Mouse (Mus musculus) heart, embryonic 15.5 days (tissue): Measurements from ENCODE around the gene Ly6g6d. TPM values are rescaled to one million over a fixed set of nuclear protein-coding genes. Genes with fewer than 3 reads are reported as not detected.
A peak's percentile ranks its signal among the peaks of the same experiment; 100 is the strongest.

Experiments
- ATAC-seq: fragments of 200-750 bp; cut with Nextera tagmentation; replicated peaks from 2 replicates; pipeline ENCODE4 v1.8.0; 2017; ENCODE audit warnings: low read depth, moderate TSS enrichment; ENCODE audit not compliant: insufficient number of reproducible peaks, insufficient read depth, low FRiP score
- H3K27ac ChIP-seq: fragments of 300-500 bp; sonication (generic); 2 replicates; pipeline ENCODE4 v1.5.1; 2015; ENCODE audit warnings: mild to moderate bottlenecking, inconsistent platforms
- H3K27me3 ChIP-seq: fragments of 300-500 bp; sonication (generic); 2 replicates; pipeline ENCODE4 v1.6.1; 2015; ENCODE audit warnings: inconsistent platforms
- H3K36me3 ChIP-seq: fragments of 300-500 bp; sonication (generic); 2 replicates; pipeline ENCODE4 v1.6.1; 2015; ENCODE audit warnings: mild to moderate bottlenecking, inconsistent platforms
- H3K4me1 ChIP-seq: fragments of 300-500 bp; sonication (generic); replicated peaks from 2 replicates; pipeline ENCODE4 v1.6.1; 2015; ENCODE audit warnings: inconsistent platforms
- H3K4me2 ChIP-seq: fragments of 300-500 bp; sonication (generic); 2 replicates; pipeline ENCODE4 v1.6.1; 2015; ENCODE audit warnings: inconsistent platforms, mild to moderate bottlenecking, moderate library complexity
- H3K4me3 ChIP-seq: fragments of 300-500 bp; sonication (generic); 2 replicates; pipeline ENCODE4 v1.5.1; 2015; ENCODE audit warnings: mild to moderate bottlenecking, inconsistent platforms
- H3K9ac ChIP-seq: fragments of 300-500 bp; sonication (generic); 2 replicates; pipeline ENCODE4 v1.6.1; 2015; ENCODE audit warnings: mild to moderate bottlenecking, inconsistent platforms
- H3K9me3 ChIP-seq: fragments of 300-500 bp; sonication (generic); replicated peaks from 2 replicates; pipeline ENCODE4 v1.6.1; 2016; ENCODE audit warnings: inconsistent platforms
- WGBS: fragments of 180-500 bp; shearing (Covaris S2); methylation state at CpG from one replicate; pipeline ENCODE4 v1.1.7; 2015; ENCODE audit warnings: mixed read lengths; 5-methylcytosine and 5-hydroxymethylcytosine counted together
- polyA plus RNA-seq: library from polyadenylated mRNA; unstranded; fragments of >200 nt; fragmentation: Nextera tagmentation; extraction: Ambion mirVana; gene quantifications from 2 replicates; pipeline ENCODE4 v1.2.1, GENCODE M21; 2015

Ly6g6d gene
- polyA plus RNA-seq, 1 experiment from 2014 or later, result 2.4 TPM

DNA sequence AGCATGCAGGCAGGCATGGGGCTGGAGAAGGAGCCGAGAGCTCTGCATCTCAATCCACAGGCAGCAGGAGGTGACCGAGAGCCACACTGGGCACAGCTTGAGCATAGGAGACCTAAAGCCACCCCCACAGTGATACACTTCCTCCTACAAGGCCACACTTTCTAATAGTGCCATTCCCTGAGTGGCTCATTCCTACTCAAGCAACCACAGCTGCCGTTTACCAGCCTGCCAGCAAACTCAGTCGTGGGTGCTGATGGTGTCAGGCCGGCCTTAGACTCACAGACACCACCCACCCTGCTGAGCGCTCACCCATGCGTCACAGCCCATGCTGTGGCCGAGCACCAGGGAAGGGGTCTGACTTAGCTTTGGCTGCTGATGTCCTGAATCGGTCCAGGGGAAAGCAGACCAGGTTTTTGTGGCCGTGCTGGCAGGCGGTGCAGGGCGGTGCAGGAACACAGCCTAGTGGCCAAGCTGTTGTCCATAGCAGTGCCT lies 19.3 kb upstream of the Ly6g6d start:
- 86% methylated on average over 12 of the region's 12 CpGs for WGBS
- H3K36me3 ChIP-seq, result peaks cover 88% of the 10 kb centered on the region
- no peaks in the 10 kb centered on the region for H3K9me3 ChIP-seq

DNA sequence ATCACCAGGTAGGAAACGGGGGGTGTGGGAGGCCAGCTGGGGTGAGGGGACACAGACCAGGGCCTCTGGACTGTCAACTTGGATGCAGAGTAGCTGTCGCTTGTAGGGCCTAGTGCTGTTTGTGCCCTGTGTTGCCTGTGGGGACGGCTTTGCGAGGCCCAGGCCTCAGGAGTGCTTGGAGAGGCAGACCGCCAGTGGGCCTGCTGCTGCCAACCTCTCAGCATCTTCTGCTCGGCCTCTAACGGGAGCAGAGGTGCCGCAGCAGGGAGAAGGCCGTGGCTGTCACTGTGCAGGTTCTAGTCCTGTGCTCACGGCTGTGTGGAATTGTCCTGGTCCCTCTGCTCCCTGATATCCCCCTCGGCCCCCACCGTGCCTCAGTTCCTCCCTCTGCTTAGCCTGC lies 18.7 kb upstream of the Ly6g6d start:
- Histone ChIP-seq H3K4me1 (no peaks in the 10 kb centered on the region), H3K4me2 (no peak overlapping the region), H3K9me3 (no peaks in the 10 kb centered on the region), H3K27ac (no peak overlapping the region; the same call in 1 of the 2 replicates), H3K36me3 (peaks cover 85% of the 10 kb centered on the region), H3K4me3 (no peak overlapping the region), H3K9ac (no peak overlapping the region), H3K27me3 (no peaks in the 10 kb centered on the region)
- ATAC-seq, result no peak
- 87% methylated on average over 12 of the region's 12 CpGs for WGBS

More for the DNA sequence above, 19.3 kb upstream of the Ly6g6d start:
- Histone ChIP-seq H3K4me2 (no peak overlapping the region), H3K9ac (no peak overlapping the region), H3K4me3 (no peak overlapping the region), H3K27ac (no peak overlapping the region), H3K4me1 (peaks cover 3% of the 10 kb centered on the region; the same call in 1 of the 2 replicates), H3K27me3 (no peaks in the 10 kb centered on the region)
- ATAC-seq, result no peak

- H3K27me3 ChIP-seq, result no peaks in the 10 kb centered on the region
- H3K36me3 ChIP-seq, result peaks cover 72% of the 10 kb centered on the region
- WGBS, result 76% methylated on average over 15 of the region's 15 CpGs
- H3K27ac ChIP-seq, result no peak overlapping the region
- H3K4me1 ChIP-seq, result peaks cover 11% of the 10 kb centered on the region
- no peak overlapping the region for H3K4me2 ChIP-seq
- no peak for ATAC-seq
- no peaks in the 10 kb centered on the region for H3K9me3 ChIP-seq
- no peak overlapping the region for H3K4me3 ChIP-seq
- no peak overlapping the region for H3K9ac ChIP-seq
Measured at GRCm38 (mm10) chr17:35094475-35095365, 16.9 kb upstream of the Ly6g6d start.

DNA sequence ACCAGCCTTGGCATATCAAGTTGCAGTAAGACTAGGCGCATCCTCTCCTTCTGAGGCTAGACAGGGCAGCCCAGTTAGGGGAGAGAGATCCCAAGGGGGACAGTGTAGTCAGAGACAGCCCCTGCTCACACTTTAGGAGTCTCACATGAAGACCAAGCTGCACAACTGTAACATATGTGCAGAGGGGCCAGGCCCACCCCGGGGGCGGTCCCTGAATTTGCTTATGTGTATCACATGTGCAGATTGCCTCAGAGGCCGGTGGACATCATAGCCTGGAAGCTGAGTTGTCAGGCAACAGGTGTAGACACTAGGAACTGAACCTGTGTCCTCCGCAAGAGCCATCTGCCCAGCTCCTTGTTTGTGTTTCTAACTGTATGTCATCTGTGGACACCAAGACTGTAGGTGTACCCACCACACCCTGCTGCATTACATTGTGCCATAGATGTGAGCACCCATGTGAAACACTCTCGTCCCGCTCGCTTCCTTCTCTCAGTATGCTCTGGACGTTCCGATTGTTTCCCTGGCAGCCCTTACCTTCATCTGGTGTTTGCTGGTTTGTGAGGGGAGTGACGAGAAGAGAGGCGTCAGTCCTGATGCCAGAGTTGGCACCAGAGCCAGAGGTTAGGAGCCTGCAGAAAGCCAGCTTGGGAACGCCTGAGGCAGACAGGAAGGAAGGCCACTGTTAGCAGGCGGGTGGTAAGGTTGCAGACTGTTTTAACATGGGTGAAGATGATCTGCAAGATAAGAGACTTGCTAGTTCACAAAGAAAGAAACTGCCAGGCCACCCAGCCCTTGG lies 14.7 kb upstream of the Ly6g6d start:
- no peak overlapping the region for H3K4me3 ChIP-seq
- peaks cover 53% of the 10 kb centered on the region for H3K36me3 ChIP-seq
- ATAC-seq, result no peak
- H3K4me1 ChIP-seq, result peaks cover 11% of the 10 kb centered on the region
- no peak overlapping the region for H3K4me2 ChIP-seq
- 86% methylated on average over 14 of the region's 14 CpGs for WGBS
- H3K27ac ChIP-seq, result no peak overlapping the region
- no peaks in the 10 kb centered on the region for H3K27me3 ChIP-seq
- H3K9ac ChIP-seq, result no peak overlapping the region
- H3K9me3 ChIP-seq, result no peaks in the 10 kb centered on the region

GRCm38 (mm10) chr17:35090166-35090932 lies 12.5 kb upstream of the Ly6g6d start:
- H3K36me3 ChIP-seq, result peaks cover 35% of the 10 kb centered on the region
- no peaks in the 10 kb centered on the region for H3K27me3 ChIP-seq
- H3K9ac ChIP-seq, result peak overlapping the region; percentile 82
- H3K4me2 ChIP-seq, result peak overlapping the region; percentile 74
- H3K4me1 ChIP-seq, result peaks cover 11% of the 10 kb centered on the region
- 55% methylated on average over 8 of the region's 8 CpGs for WGBS
- H3K4me3 ChIP-seq, result peak overlapping the region; percentile 59
- peak overlapping the region; percentile 95 for H3K27ac ChIP-seq
- no peaks in the 10 kb centered on the region for H3K9me3 ChIP-seq
- ATAC-seq, result no peak

- peak within 1 kb of the TSS; percentile 95 for H3K27ac ChIP-seq
- H3K9ac ChIP-seq, result peak within 1 kb of the TSS; percentile 82
- H3K4me3 ChIP-seq, result peak within 1 kb of the TSS; percentile 59
- H3K27me3 ChIP-seq, result no peaks in the 10 kb centered on the region
- H3K4me1 ChIP-seq, result peaks cover 11% of the 10 kb centered on the region
- WGBS, result 3% methylated on average over 67 of the region's 67 CpGs
- peaks cover 22% of the 10 kb centered on the region for H3K36me3 ChIP-seq
- H3K4me2 ChIP-seq, result peak within 1 kb of the TSS; percentile 74
- no peaks in the 10 kb centered on the region for H3K9me3 ChIP-seq
- peak; percentile 97 for ATAC-seq
Measured at GRCm38 (mm10) chr17:35088825-35089644, 11.2 kb upstream of the Ly6g6d start, which contains the start of gene Abhd16a. TSS of gene Abhd16a (plus strand) at chr17:35089263.

DNA sequence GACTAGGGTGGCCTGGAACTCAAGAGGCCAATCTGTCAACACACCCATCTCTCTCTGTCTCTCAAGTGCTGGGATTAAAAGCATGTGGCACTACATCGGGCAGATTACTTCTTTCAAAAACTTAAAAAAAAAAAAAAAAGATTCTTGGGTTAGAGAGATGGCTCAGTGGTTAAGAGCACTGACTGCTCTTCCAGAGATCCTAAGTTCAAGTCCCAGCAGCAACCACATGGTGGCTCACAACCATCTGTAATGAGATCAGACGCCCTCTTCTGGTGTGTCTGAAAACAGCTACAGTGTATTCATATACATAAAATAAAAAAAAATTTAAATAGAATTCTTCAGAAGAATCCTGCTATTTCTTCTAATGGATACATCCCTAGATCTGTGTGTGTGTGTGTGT lies 10.3 kb upstream of the Ly6g6d start:
- Histone ChIP-seq H3K27ac (no peak overlapping the region), H3K36me3 (peaks cover 15% of the 10 kb centered on the region), H3K4me2 (no peak overlapping the region), H3K4me1 (peaks cover 11% of the 10 kb centered on the region), H3K9me3 (no peaks in the 10 kb centered on the region), H3K27me3 (no peaks in the 10 kb centered on the region), H3K4me3 (no peak overlapping the region), H3K9ac (no peak overlapping the region)
- ATAC-seq, result no peak
- 29% methylated on average over 2 of the region's 2 CpGs for WGBS

- Histone ChIP-seq H3K36me3 (no peaks in the 10 kb centered on the region), H3K9ac (no peak within 1 kb of the TSS), H3K4me1 (peaks cover 6% of the 10 kb centered on the region), H3K27ac (no peak within 1 kb of the TSS), H3K9me3 (no peaks in the 10 kb centered on the region), H3K4me2 (no peak within 1 kb of the TSS), H3K4me3 (no peak within 1 kb of the TSS), H3K27me3 (0 out of 2 replicates have a peak, but pooled peaks cover 4% of the 10 kb centered on the region)
- ATAC-seq, result no peak
- 50% methylated on average over 7 of the region's 7 CpGs for WGBS
Measured at GRCm38 (mm10) chr17:35085208-35085865, 7.5 kb upstream of the Ly6g6d start, which contains the start of gene Ly6g6f. TSS of gene Ly6g6f (minus strand) at chr17:35085610.

DNA sequence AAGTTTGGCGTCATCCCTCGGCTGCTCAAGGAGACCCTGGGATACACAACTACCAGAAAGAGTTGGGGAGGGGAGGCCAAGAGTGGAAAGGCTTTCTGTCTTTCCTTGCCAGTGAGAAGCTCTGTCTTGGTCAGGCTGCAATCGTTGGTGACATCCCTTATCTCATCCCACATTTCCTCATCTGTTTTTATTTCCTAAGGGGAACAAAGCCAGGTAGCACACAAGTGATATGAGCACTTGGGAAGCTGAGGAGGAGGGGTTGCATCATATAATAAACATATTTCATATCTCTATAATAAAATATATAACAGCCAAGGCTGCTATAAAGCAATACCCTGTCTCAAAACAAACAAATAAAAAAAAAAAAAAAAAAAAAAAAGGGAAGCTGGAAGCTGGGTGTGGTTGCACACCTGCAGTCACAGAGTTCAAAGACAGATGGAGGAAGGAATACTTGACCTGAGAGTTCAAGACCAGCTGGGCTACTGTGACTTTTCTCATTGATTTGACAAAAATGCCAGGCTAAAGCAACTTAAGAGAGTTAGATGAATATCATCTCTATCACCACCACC lies 6.1 kb upstream of the Ly6g6d start:
- Histone ChIP-seq H3K4me3 (no peak overlapping the region), H3K36me3 (no peaks in the 10 kb centered on the region), H3K9me3 (no peaks in the 10 kb centered on the region), H3K9ac (no peak overlapping the region), H3K27ac (no peak overlapping the region), H3K4me1 (peaks cover 10% of the 10 kb centered on the region), H3K4me2 (no peak overlapping the region), H3K27me3 (0 out of 2 replicates have a peak, but pooled peaks cover 4% of the 10 kb centered on the region)
- ATAC-seq, result no peak
- 55% methylated on average over 3 of the region's 3 CpGs for WGBS
